Mouse (Mus musculus): ENCODE measurements around the gene Pgap3.
"Not testable (repeated sequence)": the region's sequence is repeated elsewhere in the genome, so short reads cannot be mapped to it uniquely, and the experiment has no call there.

Pgap3 gene

DNA sequence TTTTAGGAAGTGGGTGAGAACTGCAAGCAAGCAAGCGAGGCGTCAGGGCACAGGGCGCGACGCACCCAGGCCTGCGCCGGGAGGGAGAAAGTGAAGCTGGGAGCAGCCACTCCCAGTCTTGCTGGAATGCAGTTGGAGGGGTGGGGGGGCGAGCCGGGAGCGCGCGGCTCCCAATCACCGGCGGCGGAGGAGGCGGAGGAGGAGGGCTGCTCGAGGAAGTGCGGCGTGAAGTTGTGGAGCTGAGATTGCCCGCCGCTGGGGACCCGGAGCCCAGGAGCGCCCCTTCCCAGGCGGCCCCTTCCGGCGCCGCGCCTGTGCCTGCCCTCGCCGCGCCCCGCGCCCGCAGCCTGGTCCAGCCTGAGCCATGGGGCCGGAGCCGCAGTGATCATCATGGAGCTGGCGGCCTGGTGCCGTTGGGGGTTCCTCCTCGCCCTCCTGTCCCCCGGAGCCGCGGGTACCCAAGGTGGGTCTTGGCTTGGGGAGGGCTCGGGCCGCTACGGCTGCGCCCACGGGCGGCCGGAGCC is 12.0 kb upstream of the Pgap3 start, which contains the start of gene Erbb2:
Gene Erbb2 (plus strand): TSS at position 198 of the 524 bp plus-strand sequence.
- DNase-seq (ENCODE audit: low spot score): peak; percentile 86

DNA sequence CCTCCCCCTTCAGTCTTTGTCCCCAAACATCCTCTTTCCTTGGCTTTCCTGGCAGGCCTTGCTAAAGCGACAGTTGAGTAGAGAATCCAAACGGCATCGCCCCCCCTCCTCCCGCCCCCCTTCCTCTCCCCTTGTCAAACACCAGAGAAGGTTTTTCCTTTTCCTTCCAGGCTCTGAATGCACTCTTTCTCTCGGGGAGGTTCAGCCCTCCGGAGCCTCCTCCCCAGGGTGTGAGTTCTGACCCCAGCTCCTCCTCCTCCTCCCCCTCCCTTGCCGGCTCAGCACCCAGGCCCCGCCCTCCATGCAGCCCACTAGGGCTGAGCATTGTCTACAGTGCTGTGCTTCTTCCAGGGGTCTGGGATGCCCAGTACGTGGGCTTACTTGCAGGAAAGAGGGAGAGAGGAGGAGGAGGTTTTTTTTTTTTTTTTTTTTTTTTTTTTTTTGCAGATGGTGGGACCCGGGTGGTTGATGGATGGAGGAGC is 9.1 kb upstream of the Pgap3 start:
- peak; percentile 27 for DNase-seq (ENCODE audit: low spot score)

DNA sequence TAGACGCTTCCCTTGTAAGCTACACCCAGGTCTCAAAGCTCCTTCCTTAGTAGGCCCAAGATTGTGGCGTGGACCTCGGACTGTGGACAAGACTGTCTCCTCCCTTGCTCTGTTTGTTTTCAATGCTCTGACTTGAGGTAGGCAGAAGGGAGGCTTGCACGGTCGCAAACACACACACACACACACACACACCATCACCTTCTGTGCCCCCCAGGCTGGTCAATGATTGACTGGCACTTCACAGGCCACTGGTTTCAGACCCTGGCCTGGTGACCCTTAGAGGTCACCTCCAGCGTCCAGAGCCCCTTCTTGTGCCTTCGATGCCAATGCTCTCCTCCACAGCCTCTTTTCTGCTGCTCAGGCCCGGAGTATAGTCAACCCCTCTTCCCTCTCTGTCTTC is 8.6 kb upstream of the Pgap3 start:
- DNase-seq (ENCODE audit: low spot score): no peak

DNA sequence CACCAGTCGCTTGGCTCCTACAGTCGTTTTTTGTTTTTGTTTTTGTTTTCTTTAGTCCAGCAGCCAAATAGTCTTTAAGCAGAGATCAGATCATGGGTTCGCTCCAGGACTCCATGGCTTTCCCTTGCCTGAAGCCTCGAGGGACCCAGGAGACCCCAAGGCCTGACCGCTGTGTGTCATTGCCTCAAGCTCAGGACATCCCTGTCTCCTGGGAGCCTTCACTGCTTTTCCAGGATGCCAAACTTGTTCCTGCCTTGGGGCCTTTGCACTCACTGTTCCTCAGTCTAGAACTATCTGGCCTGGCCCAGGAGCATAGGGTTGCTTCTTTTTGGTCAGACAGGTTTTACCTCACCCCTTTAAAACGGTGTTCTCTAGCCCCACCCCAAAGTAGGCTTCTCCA is 6.3 kb upstream of the Pgap3 start:
- no peak for DNase-seq (ENCODE audit: low spot score)

DNA sequence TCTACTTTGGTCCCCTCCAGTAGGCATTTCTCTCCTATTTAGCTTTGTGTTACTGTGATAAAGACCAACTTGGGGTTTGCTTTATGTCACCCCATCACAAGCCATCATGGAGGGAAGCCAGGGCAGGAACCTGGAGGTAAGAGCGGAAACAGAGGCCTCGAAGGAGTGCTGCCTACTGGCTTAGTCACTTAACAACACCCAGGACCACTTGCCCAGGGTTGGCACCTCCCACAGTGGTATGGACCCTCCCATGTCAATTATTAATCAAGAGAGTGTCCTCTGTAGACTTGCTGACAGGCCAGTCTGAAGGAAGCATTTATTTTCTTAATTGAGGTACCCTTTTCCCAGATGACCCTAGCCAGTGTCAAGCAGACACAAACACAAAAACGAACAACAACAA is 526 bp upstream of the Pgap3 start:
- DNase-seq (ENCODE audit: low spot score): no peak

DNA sequence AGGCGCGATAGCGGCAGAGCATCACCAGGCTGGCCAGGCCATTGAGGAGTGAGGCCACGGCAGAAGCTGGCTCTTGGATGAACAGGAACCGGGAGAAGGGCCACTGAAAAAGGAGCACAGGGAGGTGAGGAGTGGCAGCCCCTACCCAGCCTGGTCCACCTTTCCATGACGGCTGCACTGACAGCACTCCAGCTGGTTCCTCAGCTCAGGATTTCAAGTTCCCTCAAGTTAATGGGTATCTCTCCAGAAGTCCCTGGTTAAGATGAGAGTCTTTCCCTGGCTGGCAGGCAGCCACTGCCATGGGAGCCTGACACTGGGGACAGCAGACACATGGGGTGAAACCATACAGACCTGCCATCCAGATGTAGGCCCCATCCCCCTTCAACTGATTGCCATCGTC is 2.3 kb downstream of the Pgap3 start:
- no peak for DNase-seq (ENCODE audit: low spot score)

DNA sequence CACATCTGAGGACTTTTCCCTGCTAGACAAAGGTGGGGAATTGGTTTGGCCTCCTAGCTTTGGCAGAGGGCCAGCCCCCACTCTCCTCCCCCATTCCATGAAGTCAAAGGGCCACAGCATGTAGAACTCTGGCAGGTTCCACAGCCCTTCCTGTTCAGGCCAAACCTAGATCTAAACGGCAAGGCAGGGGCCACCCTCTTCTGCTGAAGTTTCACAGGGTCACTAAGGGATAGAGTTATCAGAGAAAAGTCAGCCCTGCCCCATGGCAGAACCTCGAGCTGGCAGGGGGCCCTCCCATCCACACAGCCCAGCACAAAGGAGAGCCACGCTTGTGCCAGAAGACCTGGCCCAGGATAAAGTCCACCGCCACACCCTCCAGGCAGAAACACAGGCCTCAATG is 5.2 kb downstream of the Pgap3 start:
- no peak for DNase-seq (ENCODE audit: low spot score)

DNA sequence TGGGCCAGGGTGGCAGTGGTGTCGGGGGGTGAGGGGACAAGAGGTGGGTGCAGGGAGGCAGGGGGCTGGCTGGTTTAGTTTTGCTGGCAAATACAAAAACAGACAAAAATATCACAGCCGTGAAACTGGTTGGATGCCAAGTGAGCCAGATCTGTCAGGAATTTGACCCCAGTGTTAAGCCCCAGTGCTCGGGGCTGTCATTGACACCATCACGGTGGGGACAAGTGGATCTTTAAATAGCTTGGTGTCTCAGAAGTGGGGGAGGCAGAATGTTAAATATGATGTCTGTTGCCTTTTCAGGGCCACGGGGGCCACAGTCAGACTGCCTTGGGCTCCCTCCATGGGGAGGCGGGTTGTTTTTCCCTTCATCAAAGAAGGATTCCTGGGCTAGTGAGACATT is 6.0 kb downstream of the Pgap3 start:
- DNase-seq (ENCODE audit: low spot score): no peak

DNA sequence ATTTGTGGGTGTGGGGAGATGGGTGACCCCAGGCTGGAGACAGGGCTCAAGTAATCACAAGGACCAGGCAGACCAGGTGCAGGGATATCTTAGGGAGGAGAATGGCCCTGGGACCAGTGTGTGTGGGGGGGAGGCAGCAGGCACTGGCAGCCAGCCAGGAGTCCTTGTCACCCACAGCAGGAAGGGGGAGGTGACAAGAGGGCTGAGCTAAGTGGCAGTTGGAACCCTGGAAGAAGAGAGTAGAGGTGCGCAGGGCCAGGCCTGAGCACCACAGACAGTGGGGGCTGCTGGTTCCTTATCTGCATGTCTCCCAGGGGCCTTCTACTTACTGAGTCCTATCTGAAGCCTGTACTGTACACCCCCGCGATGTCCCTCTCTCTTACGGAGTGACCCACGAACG is 7.0 kb downstream of the Pgap3 start:
- no peak for DNase-seq (ENCODE audit: low spot score)

DNA sequence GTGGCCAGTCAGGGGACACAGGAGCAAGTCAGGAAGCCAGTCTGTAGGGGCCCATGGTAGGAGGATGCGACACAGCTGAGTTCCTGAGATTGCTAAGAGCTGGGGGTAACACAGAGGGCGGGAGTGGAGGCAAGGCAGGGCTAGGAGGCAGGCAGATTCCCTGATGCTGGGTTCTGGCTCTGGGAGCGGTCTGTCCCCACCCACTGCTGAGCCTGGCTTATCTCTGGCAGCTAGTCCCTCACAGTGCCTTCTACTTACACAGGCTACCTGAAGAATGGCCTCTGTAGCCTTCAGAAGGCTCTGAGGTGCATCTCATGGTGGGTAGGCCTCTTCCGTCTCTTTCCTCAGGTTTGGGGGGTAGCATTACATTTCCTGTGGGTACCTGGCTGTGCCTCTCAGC is 7.6 kb downstream of the Pgap3 start:
- no peak for DNase-seq (ENCODE audit: low spot score)

DNA sequence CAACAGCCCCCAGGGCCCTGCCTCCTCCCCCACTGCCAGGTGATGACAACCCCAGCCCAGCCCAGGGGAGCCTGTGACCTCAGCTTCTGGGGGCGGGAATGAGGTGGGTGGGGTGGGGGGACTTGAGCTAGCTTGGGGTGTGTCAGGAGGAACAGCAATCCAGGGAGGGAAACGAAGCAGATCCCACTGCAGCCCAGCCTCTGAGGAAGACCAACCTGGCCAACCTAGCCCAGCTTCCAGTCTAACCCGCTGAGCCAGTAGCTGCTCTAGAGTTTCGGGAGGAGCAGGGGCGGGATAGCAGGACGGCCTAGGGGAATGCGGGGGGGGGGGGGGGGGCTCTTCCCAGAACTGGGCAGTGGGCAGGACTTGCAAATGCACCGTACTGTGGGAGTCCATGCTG is 8.3 kb downstream of the Pgap3 start:
- peak; percentile 43 for DNase-seq (ENCODE audit: low spot score)

DNA sequence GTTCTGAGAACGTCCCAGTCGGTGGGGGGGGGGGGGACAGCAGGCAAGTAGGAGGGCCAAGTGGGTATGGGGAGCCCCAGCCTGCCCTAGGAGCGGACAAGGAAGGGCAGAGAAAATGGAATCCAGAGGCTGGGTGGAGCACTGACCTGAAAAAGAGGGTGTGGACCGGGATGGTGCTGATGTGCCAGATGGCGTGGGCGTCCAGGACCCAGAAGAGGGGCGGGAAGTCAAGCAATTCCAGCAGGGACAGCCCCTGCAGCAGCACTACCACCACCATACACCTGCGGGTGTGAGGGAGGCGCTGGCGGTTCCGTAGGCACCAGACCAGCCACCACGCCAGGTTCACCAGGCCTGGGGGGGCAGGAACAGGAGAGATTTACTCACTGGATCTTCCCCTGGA is 10.1 kb downstream of the Pgap3 start:
- DNase-seq (ENCODE audit: low spot score): no peak

DNA sequence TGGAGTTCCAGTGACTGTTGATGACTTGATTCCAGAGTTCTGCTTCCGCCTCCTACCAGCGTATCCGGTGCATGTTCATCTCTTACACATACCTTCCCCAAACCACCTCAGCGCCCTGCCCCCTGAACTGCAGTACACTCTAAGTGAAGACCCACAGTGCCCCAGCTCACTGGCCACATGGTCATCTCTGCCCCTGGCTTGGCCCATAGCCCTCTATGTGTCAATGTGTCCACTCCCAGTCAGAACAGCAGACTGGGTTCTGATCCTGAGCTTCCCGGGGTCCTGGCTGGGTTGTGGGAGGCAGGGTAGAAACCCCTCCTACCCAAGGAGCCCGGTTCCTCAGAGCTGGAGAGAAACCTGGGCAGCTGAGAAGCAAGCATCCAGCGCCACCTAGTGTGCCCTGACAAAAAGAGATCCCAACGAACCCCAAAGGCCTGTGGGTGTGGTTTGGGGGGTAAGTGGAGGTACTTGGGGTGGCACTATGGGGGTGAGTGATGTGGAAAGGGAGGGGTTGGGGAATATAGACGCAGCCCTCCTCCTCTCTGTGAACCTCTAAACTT is 11.0 kb downstream of the Pgap3 start:
- peak; percentile 60 for DNase-seq (ENCODE audit: low spot score)

DNA sequence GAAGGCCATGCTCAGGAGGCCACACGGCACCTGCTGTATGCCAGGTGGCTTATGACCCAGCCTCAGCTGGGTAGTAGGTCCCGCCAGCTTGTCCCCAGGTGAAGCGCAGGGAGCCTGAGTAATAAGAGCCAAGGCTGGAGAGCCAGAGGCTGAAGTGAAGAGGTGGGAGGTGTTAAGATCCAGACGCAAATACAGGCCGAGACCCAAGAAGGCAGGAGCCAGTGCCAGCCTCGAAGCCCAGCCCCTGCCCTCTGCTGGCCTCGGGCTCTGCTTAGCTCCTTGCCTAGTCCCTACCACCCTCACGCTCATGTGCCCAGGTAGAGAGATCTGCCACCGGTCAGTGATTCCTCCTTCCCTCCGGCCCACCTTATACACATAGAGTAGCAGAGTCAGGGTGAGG is 12.0 kb downstream of the Pgap3 start:
- no peak for DNase-seq (ENCODE audit: low spot score)

DNA sequence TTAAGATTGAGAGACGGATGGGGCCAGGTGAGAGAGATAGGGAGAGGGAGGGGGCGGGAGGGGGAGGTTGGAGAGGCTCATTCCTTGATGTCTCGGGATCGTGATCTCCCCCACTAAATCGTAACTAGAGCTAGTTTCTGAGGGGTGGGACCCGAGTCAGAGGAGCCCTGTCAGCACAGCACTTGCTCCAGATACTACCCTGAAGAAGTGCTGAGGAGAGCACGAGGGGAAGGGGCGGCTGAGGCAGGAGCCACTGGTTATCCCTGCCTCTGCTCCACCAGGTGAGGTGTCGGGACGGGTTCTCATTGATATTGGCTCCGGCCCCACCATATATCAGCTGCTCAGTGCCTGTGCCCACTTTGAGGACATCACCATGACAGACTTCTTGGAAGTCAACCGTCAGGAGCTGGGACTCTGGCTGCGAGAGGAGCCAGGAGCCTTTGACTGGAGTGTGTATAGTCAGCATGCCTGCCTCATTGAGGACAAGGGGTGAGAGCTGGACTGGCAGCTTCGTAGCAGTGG is 13.2 kb downstream of the Pgap3 start:
- no peak for DNase-seq (ENCODE audit: low spot score)

DNA sequence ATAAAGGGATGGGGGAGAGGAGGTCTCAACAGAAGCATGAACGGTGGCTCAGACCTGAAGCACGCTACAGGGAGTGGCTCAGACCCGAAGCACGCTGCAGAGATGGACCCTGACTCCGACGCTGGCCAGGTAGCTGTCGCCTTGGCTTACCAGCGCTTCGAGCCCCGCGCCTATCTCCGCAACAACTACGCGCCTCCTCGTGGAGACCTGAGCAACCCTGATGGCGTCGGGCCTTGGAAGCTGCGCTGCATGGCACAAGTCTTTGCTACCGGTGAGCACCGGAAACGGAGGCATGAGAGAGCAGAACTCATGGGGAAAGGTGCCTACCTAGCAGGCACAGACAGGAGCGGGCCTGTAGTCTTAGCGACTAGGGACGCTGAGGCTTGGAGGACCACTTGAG is 13.7 kb downstream of the Pgap3 start:
- DNase-seq (ENCODE audit: low spot score): no peak

DNA sequence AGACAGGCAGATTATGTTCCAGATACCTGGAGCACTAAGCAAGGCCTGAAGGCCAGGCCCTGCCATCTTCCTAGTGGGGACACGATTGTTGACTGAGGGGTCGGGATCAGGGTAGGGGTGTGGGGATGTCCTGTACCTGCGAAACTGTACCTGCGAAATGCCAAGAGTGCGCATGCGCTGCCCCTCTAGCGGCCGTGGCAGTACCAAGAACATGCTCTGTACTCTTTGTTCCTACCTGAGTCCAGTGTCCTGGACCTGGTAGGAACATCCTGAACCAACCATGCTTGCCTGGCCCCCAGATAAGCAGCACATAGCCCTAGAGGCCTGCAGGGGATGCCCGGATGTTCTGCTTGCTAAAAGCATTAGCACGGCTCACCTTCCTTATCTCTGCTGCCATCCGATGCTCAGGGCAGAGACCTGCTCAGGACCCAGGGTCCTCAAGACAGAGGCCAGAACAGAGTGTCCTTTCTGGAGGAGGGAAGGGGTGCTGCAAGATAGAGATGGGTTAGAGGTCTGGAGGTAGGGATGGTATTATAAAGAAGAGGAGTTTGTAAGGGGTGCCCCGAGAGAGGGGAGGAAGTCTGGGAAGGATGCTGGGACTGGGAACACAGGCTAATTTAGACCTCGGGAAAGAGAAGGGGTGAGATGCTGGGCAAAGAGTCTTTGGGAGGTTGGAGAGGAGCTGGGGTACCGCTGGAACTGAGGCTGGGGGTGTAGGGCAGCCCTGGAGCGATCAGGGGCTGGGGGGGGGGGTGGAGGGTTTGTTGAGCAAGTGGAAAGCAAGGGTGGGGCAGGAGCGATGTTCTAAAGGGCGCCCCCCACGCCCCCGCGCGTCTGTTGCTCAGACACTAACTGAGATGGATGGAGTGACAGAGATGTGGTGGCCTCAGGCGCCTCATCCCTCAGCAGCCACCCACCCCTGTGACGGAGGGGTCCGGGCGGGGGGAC is 14.4 kb downstream of the Pgap3 start, which contains the start of gene Pnmt:
Gene Pnmt (plus strand): TSS at position 813 of the 948 bp plus-strand sequence.
- no peak for DNase-seq (ENCODE audit: low spot score)

DNA sequence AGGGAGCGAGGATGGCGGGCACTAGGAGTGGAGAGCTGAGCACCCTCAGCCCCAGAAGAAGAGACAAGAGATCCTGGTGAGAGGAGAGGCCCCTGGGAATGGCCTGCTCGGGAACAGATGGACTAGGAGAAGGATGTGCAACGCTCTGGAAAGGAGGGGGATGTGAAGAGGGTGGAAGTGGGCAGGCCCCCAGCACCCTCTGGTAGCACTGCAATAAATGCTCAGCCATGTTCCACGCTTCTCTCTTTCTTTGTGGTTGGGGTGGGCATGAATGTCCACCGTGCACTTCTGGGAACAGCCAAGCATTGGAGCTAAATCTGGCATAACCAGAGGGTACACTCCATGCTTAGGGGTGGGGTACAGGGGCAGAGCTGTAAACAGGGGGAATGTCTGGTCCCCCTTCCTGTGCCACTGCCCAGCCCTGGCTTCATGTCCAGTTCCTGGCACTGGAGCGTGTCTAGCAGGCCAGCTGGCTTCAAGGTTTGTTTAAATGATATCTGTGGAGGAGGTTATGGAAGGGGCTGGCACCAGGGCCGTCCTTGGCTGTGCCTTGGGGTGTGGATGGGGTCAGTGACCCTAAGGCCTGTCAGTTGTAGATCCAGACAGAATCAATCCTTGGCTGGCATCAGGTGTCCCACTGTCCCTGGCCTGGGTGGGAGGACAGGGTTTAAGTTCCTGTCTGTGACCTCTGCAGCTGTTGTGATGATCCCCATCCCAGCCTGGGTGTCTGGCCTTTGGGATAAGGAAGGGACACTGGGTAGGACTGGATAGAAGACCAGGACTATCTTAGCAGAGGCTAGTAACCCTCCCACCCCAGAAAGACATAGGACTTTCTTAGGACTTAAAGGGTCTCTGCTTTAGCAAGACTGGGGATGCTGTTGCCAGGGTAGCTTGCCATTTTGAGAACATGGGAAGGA is 15.3 kb downstream of the Pgap3 start:
- no peak for DNase-seq (ENCODE audit: low spot score)

DNA sequence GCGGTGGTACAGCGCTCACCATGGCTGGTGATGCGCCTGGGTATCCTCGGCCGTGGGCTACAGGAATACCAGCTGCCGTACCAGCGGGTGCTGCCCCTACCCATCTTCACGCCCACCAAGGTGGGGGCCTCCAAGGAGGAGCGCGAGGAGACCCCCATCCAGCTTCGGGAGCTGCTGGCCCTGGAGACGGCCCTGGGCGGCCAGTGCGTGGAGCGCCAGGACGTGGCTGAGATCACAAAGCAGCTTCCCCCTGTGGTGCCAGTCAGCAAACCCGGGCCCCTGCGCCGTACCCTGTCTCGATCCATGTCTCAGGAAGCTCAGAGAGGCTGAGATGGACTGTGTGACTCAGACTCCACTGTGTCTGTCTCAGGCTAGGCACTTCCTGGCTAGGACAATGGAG is 16.1 kb downstream of the Pgap3 start:
- DNase-seq (ENCODE audit: low spot score): no peak

DNA sequence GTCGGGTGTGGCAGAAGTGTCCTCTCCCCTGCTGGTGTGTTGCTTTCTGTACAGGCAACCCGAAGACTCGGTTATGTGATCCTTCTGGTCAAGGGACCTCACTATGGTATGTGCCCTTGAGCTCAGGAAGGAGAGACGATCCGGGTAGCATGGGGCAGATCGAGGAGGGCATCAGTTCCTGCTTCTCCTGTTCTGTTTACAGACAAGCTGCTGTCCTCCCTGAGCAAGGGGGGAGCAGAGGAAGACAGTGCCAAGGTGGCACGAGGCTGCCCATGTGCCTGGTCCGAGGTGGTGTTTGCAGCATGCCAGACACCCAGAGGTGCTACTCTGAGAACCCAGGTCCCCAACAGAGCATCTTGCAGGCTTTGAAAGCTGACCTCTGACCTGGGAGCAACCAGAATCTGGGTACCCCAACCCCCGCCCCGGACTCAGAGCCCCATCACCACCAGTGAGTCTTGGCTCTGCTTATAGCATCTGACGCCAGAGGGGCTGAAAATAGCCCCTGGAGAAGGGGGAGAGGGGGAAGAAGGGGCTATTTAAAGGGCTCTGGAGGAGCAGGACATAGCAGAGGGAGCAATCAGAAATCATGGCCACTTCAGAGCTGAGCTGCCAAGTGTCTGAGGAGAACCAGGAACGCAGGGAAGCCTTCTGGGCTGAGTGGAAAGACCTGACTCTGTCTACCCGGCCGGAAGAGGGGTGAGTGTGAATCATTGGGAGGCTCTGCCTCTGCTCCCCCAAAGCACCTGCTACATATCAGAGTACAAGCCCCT is 16.8 kb downstream of the Pgap3 start, which contains the start of gene Tcap:
Gene Tcap (plus strand): TSS at position 551 of the 770 bp plus-strand sequence.
- no peak for DNase-seq (ENCODE audit: low spot score)

DNA sequence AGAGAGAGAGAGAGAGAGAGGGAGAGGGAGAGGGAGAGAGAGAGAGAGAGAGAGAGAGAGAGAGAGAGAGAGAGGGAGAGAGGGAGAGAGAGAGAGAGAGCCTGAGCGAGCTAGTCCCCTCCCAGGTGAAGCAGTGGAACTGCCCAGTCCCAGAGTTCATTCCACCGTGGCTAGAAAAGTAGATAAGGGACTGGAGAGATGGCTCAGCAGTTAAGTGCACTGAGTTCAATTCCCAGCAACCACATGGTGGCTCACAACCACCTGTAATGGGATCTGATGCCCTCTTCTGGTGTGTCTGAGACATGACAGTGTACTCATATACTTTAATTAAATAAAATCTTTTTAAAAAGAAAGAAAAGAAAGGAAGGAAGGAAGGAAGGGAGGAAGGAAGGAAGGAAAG is 17.9 kb downstream of the Pgap3 start:
- not testable (repeated sequence) for DNase-seq (ENCODE audit: low spot score)
